Mouse (Mus musculus) liver, embryonic 14.5 days (tissue): ENCODE data around the gene Letmd1.

Experiments used
- CTCF ChIP-seq: IDR thresholded peaks from 2 replicates; pipeline ENCODE4 v1.5.1; 2016; ENCODE audit warnings: antibody characterized with exemption, low read depth, control low read depth
- EP300 ChIP-seq: IDR thresholded peaks from 2 replicates; pipeline ENCODE4 v1.6.1; 2016; ENCODE audit warnings: antibody characterized with exemption, low read depth

DNA sequence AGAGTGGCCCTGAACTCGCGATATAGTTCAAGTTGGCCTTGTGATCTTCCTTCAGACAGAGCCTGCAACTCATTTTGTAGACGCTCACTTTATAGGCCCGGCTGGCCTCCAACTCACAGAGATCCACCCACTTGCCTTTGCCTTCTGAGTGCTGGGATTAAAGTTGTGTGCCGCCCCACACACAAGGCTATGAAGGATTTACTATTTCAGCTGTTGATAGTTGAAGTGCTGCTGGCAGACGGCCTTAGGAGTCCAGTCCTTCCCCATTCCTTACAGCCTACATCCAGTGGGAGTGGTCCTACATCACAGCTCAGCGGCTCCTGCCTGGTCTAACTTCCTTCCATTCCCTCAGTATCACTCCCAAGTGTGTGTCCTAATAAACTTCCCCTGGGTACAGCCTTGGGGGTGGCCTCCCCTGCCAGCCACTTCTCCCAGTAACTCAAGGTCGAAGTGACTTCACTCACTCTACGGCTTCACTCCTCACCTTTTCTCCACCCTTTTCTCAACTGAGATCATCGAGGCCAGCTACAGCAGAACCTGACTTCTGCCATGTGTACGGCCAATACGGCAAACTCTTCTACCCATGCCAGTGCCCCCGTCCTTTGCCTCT is 40.4 kb upstream of the Letmd1 start:
- TF ChIP-seq CTCF (no peak), EP300 (no peak)
